Mouse (Mus musculus) midbrain, embryonic 16.5 days (tissue): Measurements from ENCODE around the gene Raly. TPM values are rescaled to one million over a fixed set of nuclear protein-coding genes. Genes with fewer than 3 reads are reported as not detected.

ENCODE experiments used
- ATAC-seq: fragments of 200-750 bp; cut with Nextera tagmentation; 2 replicates; pipeline ENCODE4 v1.8.0; 2017; ENCODE audit warnings: moderate TSS enrichment
- H3K27ac ChIP-seq: fragments of 300-500 bp; sonication (generic); 2 replicates; pipeline ENCODE4 v1.5.1; 2014; ENCODE audit warnings: mild to moderate bottlenecking, low read length, mixed read lengths
- H3K27me3 ChIP-seq: fragments of 300-500 bp; sonication (generic); 2 replicates; pipeline ENCODE4 v1.6.1; 2014; ENCODE audit warnings: low read depth, low read length, mixed read lengths; ENCODE audit not compliant: control insufficient read depth, insufficient read depth
- H3K36me3 ChIP-seq: fragments of 300-500 bp; sonication (generic); 2 replicates; pipeline ENCODE4 v1.6.1; 2014; ENCODE audit warnings: mild to moderate bottlenecking, low read length, moderate library complexity, mixed read lengths; ENCODE audit not compliant: control insufficient read depth, insufficient read depth
- H3K4me1 ChIP-seq: fragments of 300-500 bp; sonication (generic); 2 replicates; pipeline ENCODE4 v1.6.1; 2014; ENCODE audit warnings: mild to moderate bottlenecking, low read length, mixed read lengths; ENCODE audit not compliant: control insufficient read depth, insufficient read depth
- H3K4me2 ChIP-seq: fragments of 300-500 bp; sonication (generic); 2 replicates; pipeline ENCODE4 v1.6.1; 2014; ENCODE audit warnings: mild to moderate bottlenecking, low read length, mixed read lengths
- H3K4me3 ChIP-seq: fragments of 300-500 bp; sonication (generic); 2 replicates; pipeline ENCODE4 v1.5.1; 2014; ENCODE audit warnings: low read depth, mild to moderate bottlenecking, low read length, moderate library complexity, mixed read lengths
- H3K9ac ChIP-seq: fragments of 300-500 bp; sonication (generic); 2 replicates; pipeline ENCODE4 v1.6.1; 2014; ENCODE audit warnings: low read depth, low read length, mixed read lengths
- H3K9me3 ChIP-seq: fragments of 300-500 bp; sonication (generic); replicated peaks from 2 replicates; pipeline ENCODE4 v1.6.1; 2014; ENCODE audit warnings: mild to moderate bottlenecking, low read length, mixed read lengths; ENCODE audit not compliant: control insufficient read depth, poor library complexity, severe bottlenecking
- WGBS: fragments of 180-500 bp; shearing (Covaris S2); extraction: QIAGEN DNeasy Blood & Tissue Kit; methylation state at CpG from one replicate; pipeline ENCODE4 v1.1.7; 2014; 5-methylcytosine and 5-hydroxymethylcytosine counted together
- polyA plus RNA-seq: library from polyadenylated mRNA; unstranded; fragments of >200 nt; fragmentation: Nextera tagmentation; extraction: Ambion mirVana; gene quantifications from 2 replicates; pipeline ENCODE4 v1.2.1, GENCODE M21; 2015

Gene Raly
- polyA plus RNA-seq, 1 experiment from 2014 or later, result 24.0 TPM

DNA sequence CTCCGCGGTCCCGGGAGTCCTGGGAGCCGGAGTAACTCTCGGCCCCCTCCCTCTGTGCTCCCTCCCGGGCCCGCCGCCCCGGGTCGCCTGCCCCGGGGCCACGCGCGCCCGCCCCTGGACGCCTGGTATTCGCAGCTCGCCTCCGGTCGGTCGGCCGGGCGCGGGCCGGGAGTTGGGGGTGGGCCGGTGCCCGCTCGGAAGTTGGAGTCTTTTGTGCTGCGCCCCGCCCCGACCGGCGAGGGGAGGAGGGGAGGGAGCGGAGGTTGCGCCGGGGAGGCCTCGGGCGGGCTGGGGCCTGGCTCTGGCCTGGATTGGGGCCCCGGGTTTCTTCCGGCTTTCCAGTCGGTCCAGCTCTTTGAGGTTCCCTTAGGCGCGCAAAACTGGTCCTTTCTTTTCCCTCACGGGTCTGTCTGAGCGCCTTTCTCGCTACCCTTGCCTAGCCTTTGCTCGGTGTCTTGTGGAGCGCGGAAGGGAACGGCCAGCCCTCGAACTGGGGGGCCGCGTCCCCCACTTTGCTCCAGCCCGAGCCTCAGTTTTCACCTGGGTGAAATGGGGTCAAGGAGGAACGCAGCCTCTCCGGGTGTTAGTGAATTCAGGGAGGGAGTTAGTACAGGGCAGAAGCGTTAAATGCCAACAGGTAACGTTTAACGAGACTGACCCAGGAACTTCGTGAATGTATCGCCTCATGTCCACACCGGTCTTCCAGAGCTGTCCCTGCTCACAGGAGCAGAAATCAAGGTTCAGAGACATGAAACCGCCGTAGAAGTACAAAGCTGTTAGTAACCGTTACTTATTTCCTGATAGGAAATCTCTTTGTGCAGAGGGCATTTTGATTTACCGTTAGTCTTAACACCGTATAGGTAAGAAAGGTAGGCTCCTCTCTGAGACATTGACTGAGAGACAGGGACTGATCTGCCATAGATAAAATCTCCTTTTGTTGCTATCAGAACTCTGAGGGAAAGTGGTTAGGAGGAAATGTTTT lies 1.1 kb downstream of the Raly start:
- Histone ChIP-seq H3K27me3 (no peaks in the 10 kb centered on the region), H3K9me3 (no peaks in the 10 kb centered on the region), H3K4me3 (peak overlapping the region; percentile 85), H3K4me1 (peaks cover 32% of the 10 kb centered on the region), H3K4me2 (peak overlapping the region; percentile 73), H3K27ac (peak overlapping the region; percentile 99), H3K9ac (peak overlapping the region; percentile 83), H3K36me3 (no peaks in the 10 kb centered on the region)
- WGBS, result under 1% methylated on average over 64 of the region's 67 CpGs
- ATAC-seq, result peak; percentile 22

GRCm38 (mm10) chr2:154803372-154803771 lies 12.5 kb downstream of the Raly start:
- 100% methylated on average over 1 of the region's 1 CpGs for WGBS
- no peak for ATAC-seq

GRCm38 (mm10) chr2:154803845-154804244 lies 12.9 kb downstream of the Raly start:
- H3K27ac ChIP-seq, result peak overlapping the region; percentile 38; the same call in 1 of the 2 replicates
- no peaks in the 10 kb centered on the region for H3K36me3 ChIP-seq
- no peak overlapping the region for H3K4me3 ChIP-seq
- whole genome bisulfite sequencing, result 66% methylated on average over 4 of the region's 4 CpGs
- H3K9ac ChIP-seq, result no peak overlapping the region
- no peaks in the 10 kb centered on the region for H3K27me3 ChIP-seq
- peaks cover 4% of the 10 kb centered on the region; the same call in 1 of the 2 replicates for H3K4me1 ChIP-seq
- ATAC-seq, result no peak
- no peak overlapping the region for H3K4me2 ChIP-seq
- H3K9me3 ChIP-seq, result no peaks in the 10 kb centered on the region

More at GRCm38 (mm10) chr2:154803372-154803771, 12.5 kb downstream of the Raly start:
- Histone ChIP-seq H3K9ac (no peak overlapping the region), H3K27me3 (no peaks in the 10 kb centered on the region), H3K36me3 (no peaks in the 10 kb centered on the region), H3K9me3 (no peaks in the 10 kb centered on the region), H3K4me2 (no peak overlapping the region), H3K27ac (no peak overlapping the region), H3K4me1 (peaks cover 4% of the 10 kb centered on the region; the same call in 1 of the 2 replicates), H3K4me3 (no peak overlapping the region)

DNA sequence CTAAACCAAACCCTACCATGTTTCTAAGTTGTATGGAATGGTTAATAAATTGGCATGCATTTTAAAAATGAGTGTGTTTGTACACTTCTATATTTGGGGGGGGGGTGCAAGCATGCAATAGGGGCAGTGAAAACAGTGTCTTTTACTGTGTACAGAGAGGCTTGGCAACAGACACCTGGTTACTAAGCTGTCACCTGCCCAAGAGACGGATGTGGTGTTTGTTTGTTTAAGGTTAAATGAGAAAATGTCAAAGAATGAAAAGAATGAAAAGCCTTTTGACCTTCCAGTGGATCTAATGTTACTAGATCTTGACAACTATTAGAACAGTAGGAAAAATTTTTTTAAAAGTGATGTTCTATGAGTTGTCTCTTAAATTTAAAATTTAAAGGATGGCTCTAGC lies 16.8 kb downstream of the Raly start:
- ATAC-seq, result no peak
- H3K27ac ChIP-seq, result no peak overlapping the region
- no peak overlapping the region for H3K9ac ChIP-seq
- H3K4me2 ChIP-seq, result no peak overlapping the region
- H3K4me1 ChIP-seq, result peaks cover 4% of the 10 kb centered on the region; the same call in 1 of the 2 replicates
- no peaks in the 10 kb centered on the region for H3K9me3 ChIP-seq
- 72% methylated on average over 1 of the region's 1 CpGs for WGBS
- no peaks in the 10 kb centered on the region for H3K36me3 ChIP-seq
- H3K27me3 ChIP-seq, result no peaks in the 10 kb centered on the region
- no peak overlapping the region for H3K4me3 ChIP-seq

DNA sequence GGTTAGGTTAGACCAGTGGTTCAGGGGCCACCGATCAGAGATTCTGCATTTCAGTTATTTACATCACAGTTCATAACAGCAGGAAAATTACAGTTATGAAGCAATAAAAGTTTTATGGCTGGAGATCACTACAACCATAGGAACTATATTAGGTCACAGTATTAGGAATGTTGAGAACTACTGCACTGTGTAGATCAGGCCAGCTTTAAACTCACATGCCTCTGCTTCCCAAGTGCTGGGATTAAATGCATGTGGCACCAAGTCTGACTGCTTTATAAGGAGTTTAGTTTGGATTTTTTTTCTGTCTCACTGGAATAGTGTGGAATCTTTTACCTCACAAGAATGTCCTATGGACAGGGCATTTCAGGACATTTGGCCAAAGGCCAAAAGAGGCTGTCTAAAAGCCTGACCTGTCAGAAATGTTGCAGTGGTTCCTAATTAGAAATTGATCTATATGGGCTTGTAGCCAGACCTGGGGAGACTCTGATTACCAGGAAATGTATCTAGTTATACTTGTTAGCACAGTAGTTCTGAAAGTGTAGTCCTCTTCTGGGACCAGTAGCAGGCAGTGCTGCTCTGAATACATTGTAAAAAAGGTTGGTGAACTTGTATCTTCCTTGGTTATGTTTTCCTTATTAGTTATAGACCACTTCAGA lies 18.3 kb downstream of the Raly start:
- Histone ChIP-seq H3K36me3 (no peaks in the 10 kb centered on the region), H3K4me3 (no peak overlapping the region), H3K9me3 (no peaks in the 10 kb centered on the region), H3K9ac (no peak overlapping the region), H3K27ac (no peak overlapping the region), H3K4me2 (no peak overlapping the region), H3K4me1 (peaks cover under 1% of the 10 kb centered on the region; the same call in 1 of the 2 replicates), H3K27me3 (no peaks in the 10 kb centered on the region)
- WGBS, result 96% methylated on average over 1 of the region's 1 CpGs
- ATAC-seq, result no peak

DNA sequence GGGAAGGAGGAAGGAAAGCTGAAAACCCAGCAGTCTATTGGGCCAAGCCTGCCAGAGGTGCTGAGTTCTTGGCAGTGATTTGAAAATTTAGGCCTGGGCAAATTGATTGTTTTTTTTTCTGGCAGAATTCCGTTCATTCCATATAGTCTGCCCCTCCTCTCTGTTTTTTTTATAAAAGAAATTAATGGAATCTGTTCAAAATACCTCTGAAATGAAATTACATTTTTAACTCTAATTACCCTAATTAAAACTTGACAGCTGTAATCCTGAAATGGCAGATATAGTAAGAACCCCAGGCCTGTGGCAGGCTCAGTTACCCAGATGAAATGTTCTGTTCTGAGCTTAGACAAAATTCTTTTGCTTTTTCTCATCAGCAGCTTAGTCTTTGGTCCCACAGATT lies 19.9 kb downstream of the Raly start:
- Histone ChIP-seq H3K27ac (no peak overlapping the region), H3K4me1 (no peaks in the 10 kb centered on the region), H3K4me2 (no peak overlapping the region), H3K36me3 (no peaks in the 10 kb centered on the region), H3K9ac (no peak overlapping the region), H3K4me3 (no peak overlapping the region), H3K27me3 (no peaks in the 10 kb centered on the region), H3K9me3 (no peaks in the 10 kb centered on the region)
- 64% methylated on average over 1 of the region's 1 CpGs for WGBS
- ATAC-seq, result no peak

DNA sequence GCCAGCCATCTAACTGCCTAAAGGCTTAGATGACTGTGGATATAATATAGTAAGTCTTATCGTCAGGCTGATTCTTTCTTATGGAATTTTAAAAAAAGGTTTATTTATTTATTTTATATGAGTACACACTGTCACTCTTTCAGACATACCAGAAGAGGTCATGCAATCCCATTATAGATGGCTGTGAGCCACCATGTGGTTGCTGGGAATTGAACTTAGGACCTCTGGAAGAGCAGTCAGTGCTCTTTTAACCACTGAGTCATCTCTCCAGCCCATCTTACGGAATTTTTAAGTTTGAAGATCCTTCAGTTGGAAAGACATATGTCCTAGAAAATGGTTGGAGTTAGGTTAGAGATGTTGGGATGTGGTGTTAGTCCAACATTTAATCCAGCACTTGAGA lies 22.5 kb downstream of the Raly start:
- ATAC-seq, result no peak
- H3K9ac ChIP-seq, result no peak overlapping the region
- no peak overlapping the region for H3K27ac ChIP-seq
- H3K4me2 ChIP-seq, result no peak overlapping the region
- H3K27me3 ChIP-seq, result no peaks in the 10 kb centered on the region
- 88% methylated on average over 2 of the region's 2 CpGs for WGBS
- H3K4me3 ChIP-seq, result no peak overlapping the region
- no peaks in the 10 kb centered on the region for H3K36me3 ChIP-seq
- H3K4me1 ChIP-seq, result peaks cover 14% of the 10 kb centered on the region
- no peaks in the 10 kb centered on the region for H3K9me3 ChIP-seq

DNA sequence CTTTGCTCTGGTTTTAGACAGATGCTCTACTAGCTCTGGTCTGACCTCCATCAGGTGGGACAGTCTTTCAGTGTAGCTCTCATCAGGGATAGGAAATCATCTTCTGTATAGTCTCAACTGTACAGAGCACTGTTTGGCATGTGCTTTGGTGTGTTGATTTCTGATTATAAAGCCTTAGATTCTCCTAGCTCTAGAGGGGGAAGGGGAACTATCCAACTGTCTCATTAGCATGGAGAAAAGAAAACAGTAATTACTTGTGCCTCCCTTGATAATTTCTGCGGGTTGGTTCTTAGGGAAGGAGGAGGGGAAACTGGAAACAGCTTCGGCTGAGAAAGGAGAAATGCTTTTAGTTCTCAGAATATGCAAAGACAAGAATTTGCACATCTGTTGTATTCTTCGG lies 26.2 kb downstream of the Raly start:
- Histone ChIP-seq H3K9ac (no peak overlapping the region), H3K36me3 (no peaks in the 10 kb centered on the region), H3K27ac (peak overlapping the region; percentile 43), H3K4me3 (no peak overlapping the region), H3K4me2 (no peak overlapping the region), H3K27me3 (no peaks in the 10 kb centered on the region), H3K4me1 (peaks cover 14% of the 10 kb centered on the region), H3K9me3 (no peaks in the 10 kb centered on the region)
- ATAC-seq, result peak; percentile 32; the same call in 1 of the 2 replicates
- 23% methylated on average over 3 of the region's 3 CpGs for WGBS

DNA sequence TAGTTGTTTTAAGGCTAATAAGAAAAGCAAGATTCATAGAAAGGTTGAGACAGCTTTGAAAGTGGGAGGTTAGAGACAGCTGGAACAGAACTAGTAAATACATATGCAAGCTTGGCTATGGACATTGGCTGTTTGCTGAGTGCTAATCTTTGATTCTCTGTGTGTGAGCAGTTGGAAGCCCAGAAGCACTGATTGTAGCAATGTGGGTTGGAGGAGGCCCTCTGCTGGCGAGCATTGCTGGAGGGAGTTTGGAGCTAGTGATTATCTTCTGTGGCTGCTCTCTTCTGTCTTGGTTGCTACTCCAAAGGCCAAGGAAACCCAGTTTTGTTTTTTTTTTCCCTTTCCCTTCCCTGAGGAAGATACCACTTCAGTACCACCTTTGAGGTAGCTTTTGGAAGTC lies 26.9 kb downstream of the Raly start:
- WGBS, result 27% methylated on average over 1 of the region's 1 CpGs
- no peaks in the 10 kb centered on the region for H3K27me3 ChIP-seq
- no peak overlapping the region for H3K9ac ChIP-seq
- H3K4me3 ChIP-seq, result no peak overlapping the region
- H3K4me1 ChIP-seq, result peaks cover 14% of the 10 kb centered on the region
- ATAC-seq, result no peak
- no peak overlapping the region for H3K27ac ChIP-seq
- H3K4me2 ChIP-seq, result no peak overlapping the region
- no peaks in the 10 kb centered on the region for H3K36me3 ChIP-seq
- H3K9me3 ChIP-seq, result no peaks in the 10 kb centered on the region
